ENCODE assay signal across 13 mouse cellular contexts in the genomic region with DNA sequence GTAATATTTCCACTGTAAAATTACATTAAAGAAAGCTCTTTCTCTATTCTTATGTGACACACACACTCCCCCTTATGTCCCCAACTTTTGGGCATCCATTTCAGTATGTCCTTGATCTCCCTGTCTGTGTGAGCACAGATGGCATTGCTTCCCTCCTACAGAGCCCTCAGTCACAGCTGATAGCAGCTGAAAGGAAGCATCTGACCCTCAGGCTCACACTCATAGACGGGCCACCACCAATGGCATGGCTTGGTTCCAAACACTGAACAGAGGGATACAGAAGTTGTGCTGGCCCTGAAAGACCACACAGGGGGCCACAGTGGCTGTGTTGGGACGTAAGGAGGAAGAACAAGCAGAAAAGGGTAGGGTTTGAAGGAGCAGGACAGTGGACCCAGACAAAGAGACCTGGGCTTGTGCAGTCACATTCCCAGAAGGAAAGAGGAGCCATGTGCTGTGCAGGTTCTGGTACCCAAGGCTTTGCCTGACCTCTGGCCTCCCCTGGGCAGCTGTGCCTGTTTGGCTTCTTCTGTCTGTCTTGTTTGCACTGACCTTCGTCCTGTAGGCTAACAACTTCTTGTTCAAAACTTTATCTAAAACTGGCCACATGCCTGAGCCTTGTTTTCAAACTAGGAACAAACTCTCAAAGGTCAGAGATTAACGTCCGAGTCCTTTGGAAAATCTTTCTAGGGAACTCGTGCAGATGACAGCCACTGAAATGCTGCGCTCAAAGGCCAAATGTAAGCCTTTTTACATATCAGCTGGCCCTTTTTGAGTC.
DNase-seq lines count a peak whose midpoint lies in the region; ATAC-seq and TF ChIP-seq lines count a peak whose summit lies in the region.
"Had no signal": no experiment of that assay in that cellular context is flagged by ENCODE, and none has a peak within 500 bp of the region (broad histone marks: within the 10 kb centered on the region; RNA-seq: fewer than 3 reads in every experiment).

No protein-coding gene starts in this region.

- TF ChIP-seq EP300 in heart, postnatal 0 days (IDR thresholded peaks at IDR 0.05; ENCODE audit: low read depth): no peak

- intact Hi-C loops in heart, postnatal 14 days (cut with DNase I): no loop called here

- TF ChIP-seq CTCF in heart, postnatal 0 days (IDR thresholded peaks at IDR 0.05; ENCODE audit: low read depth): no peak

- WGBS in heart, postnatal 0 days: 30% methylated on average over 7 of the region's 7 CpGs

- ATAC-seq in heart, postnatal 0 days (ENCODE audit: insufficient read depth, low read depth): peak; percentile 30
- ATAC-seq: forebrain, embryonic 16.5 days; intestine, postnatal 0 days; midbrain, embryonic 15.5 days had no signal

- H3K27me3 ChIP-seq in heart, postnatal 0 days (ENCODE audit: control insufficient read depth, insufficient read depth, low read length): 0 out of 2 replicates have a peak, but pooled peaks cover 3% of the 10 kb centered on the region
- H3K27me3 ChIP-seq: midbrain, embryonic 15.5 days had no signal

- peaks cover 9% of the 10 kb centered on the region; the same call in 1 of the 2 replicates for H3K4me1 ChIP-seq in heart, postnatal 0 days (ENCODE audit: control insufficient read depth, insufficient read depth)
- H3K4me1 ChIP-seq: midbrain, embryonic 15.5 days had no signal

- peak; percentile 33 for DNase-seq in adrenal gland, adult 2 months
- DNase-seq in adrenal gland, adult 8-10 months: no peak
- peak; percentile 17 for DNase-seq in heart, postnatal 0 days (ENCODE audit: low spot score)
- no peak for DNase-seq in heart, postnatal 14 days
- peak; percentile 53 for DNase-seq in brain, adult 2 months (ENCODE audit: low read depth, low spot score)
- peak; percentile 52 for DNase-seq in kidney, postnatal 10 days
- DNase-seq in spleen, adult 12 weeks (ENCODE audit: low spot score): no peak
- no peak for DNase-seq in thymus, postnatal 25 days
- DNase-seq: adrenal gland, postnatal 14 days; lung, postnatal 14 days had no signal

- H3K4me2 ChIP-seq in heart, postnatal 0 days (ENCODE audit: low read depth, low read length): no peak overlapping the region
- H3K4me2 ChIP-seq: midbrain, embryonic 15.5 days had no signal

- H3K27ac ChIP-seq in heart, postnatal 0 days (ENCODE audit: low read depth): no peak overlapping the region
- H3K27ac ChIP-seq: midbrain, embryonic 15.5 days had no signal

- H3K4me3 ChIP-seq in heart, postnatal 0 days (ENCODE audit: low read depth, low read length): no peak overlapping the region
- H3K4me3 ChIP-seq: midbrain, embryonic 15.5 days had no signal

- H3K9ac ChIP-seq in heart, postnatal 0 days (replicated peaks; ENCODE audit: low read depth, low read length): no peak overlapping the region
- H3K9ac ChIP-seq: midbrain, embryonic 15.5 days had no signal

- H3K36me3 ChIP-seq in heart, postnatal 0 days (replicated peaks; ENCODE audit: control insufficient read depth, insufficient read depth, low read length): no peaks in the 10 kb centered on the region
- H3K36me3 ChIP-seq: midbrain, embryonic 15.5 days had no signal

- H3K9me3 ChIP-seq in heart, postnatal 0 days (replicated peaks; ENCODE audit: control insufficient read depth, low read length): no peaks in the 10 kb centered on the region
- H3K9me3 ChIP-seq: midbrain, embryonic 15.5 days had no signal

Comparison
In these comparisons a context has a peak if more than half of its experiments do, and no peak if none do; other contexts are left out.
1. DNase-seq: peak in adrenal gland, adult 2 months (single experiment), heart, postnatal 0 days (single experiment), brain, adult 2 months (single experiment) and kidney, postnatal 10 days (single experiment); none in adrenal gland, adult 8-10 months (single experiment), heart, postnatal 14 days (0 of 2), spleen, adult 12 weeks (single experiment) and thymus, postnatal 25 days (single experiment).